ENCODE assay signal across 24 mouse cellular contexts in genomic region chr2:38630574-38630973, GRCm38 (mm10).
"Had no signal": no experiment of that assay in that cellular context is flagged by ENCODE, and none has a peak within 500 bp of the region (broad histone marks: within the 10 kb centered on the region; RNA-seq: fewer than 3 reads in every experiment).

No protein-coding gene starts in this region.

- H3K4me2 ChIP-seq: heart, embryonic 13.5 days; heart, embryonic 15.5 days; hindbrain, embryonic 13.5 days; hindbrain, embryonic 15.5 days; kidney, embryonic 15.5 days; limb, embryonic 13.5 days; limb, embryonic 15.5 days; liver, embryonic 12.5 days had no signal

- H3K4me1 ChIP-seq: heart, embryonic 13.5 days; heart, embryonic 15.5 days; hindbrain, embryonic 13.5 days; hindbrain, embryonic 15.5 days; kidney, embryonic 15.5 days; limb, embryonic 13.5 days; limb, embryonic 15.5 days; liver, embryonic 12.5 days had no signal

- DNase-seq: gastrocnemius, postnatal 14 days; gastrocnemius, postnatal 36 days; heart, adult 18-20 months; heart, postnatal 14 days; heart, postnatal 36 days; kidney, adult 11 months; kidney, adult 2 months; kidney, adult 9 months; kidney, postnatal 14 days; kidney, postnatal 36 days; layer of hippocampus, adult 9-11 months; layer of hippocampus, postnatal 36 days; left cerebral cortex, postnatal 4 days had no signal

- H3K4me3 ChIP-seq: heart, embryonic 13.5 days; heart, embryonic 15.5 days; hindbrain, embryonic 13.5 days; hindbrain, embryonic 15.5 days; kidney, embryonic 15.5 days; limb, embryonic 13.5 days; limb, embryonic 15.5 days; liver, embryonic 12.5 days had no signal

- H3K9me3 ChIP-seq: heart, embryonic 13.5 days; heart, embryonic 15.5 days; hindbrain, embryonic 13.5 days; hindbrain, embryonic 15.5 days; kidney, embryonic 15.5 days; limb, embryonic 13.5 days; limb, embryonic 15.5 days; liver, embryonic 12.5 days had no signal

- H3K9ac ChIP-seq: heart, embryonic 13.5 days; heart, embryonic 15.5 days; hindbrain, embryonic 13.5 days; hindbrain, embryonic 15.5 days; kidney, embryonic 15.5 days; limb, embryonic 13.5 days; limb, embryonic 15.5 days; liver, embryonic 12.5 days had no signal

- H3K27me3 ChIP-seq: heart, embryonic 13.5 days; heart, embryonic 15.5 days; hindbrain, embryonic 13.5 days; hindbrain, embryonic 15.5 days; kidney, embryonic 15.5 days; limb, embryonic 13.5 days; limb, embryonic 15.5 days; liver, embryonic 12.5 days had no signal

- H3K27ac ChIP-seq: heart, embryonic 13.5 days; heart, embryonic 15.5 days; hindbrain, embryonic 13.5 days; hindbrain, embryonic 15.5 days; hindbrain, postnatal 0 days; kidney, embryonic 15.5 days; kidney, postnatal 0 days; limb, embryonic 13.5 days; limb, embryonic 15.5 days; liver, embryonic 12.5 days had no signal

- ATAC-seq: hindbrain, postnatal 0 days; intestine, embryonic 16.5 days; liver, embryonic 12.5 days had no signal
